Mouse (Mus musculus) hindbrain, postnatal 0 days (tissue): ENCODE measurements around the gene Dennd1a. TPM values are rescaled to one million over a fixed set of nuclear protein-coding genes. Genes with fewer than 3 reads are reported as not detected.

Source experiments
- ATAC-seq: fragments of 200-750 bp; cut with Nextera tagmentation; 2 replicates; pipeline ENCODE4 v1.8.0; 2017; ENCODE audit warnings: mild to moderate bottlenecking, moderate TSS enrichment, moderate library complexity
- DNase-seq: peaks from one replicate; pipeline ENCODE4 v3.0.0-alpha.2; 2015; ENCODE audit warnings: low spot score
- H3K27ac ChIP-seq: fragments of 300-500 bp; sonication (generic); 2 replicates; pipeline ENCODE4 v1.5.1; 2014; ENCODE audit warnings: mild to moderate bottlenecking
- H3K27me3 ChIP-seq: fragments of 300-500 bp; sonication (generic); 2 replicates; pipeline ENCODE4 v1.6.1; 2014; ENCODE audit warnings: low read length, mixed read lengths; ENCODE audit not compliant: insufficient read depth
- H3K36me3 ChIP-seq: fragments of 300-500 bp; sonication (generic); 2 replicates; pipeline ENCODE4 v1.6.1; 2014; ENCODE audit warnings: low read length, mixed read lengths; ENCODE audit not compliant: insufficient read depth
- H3K4me1 ChIP-seq: fragments of 300-500 bp; sonication (generic); 2 replicates; pipeline ENCODE4 v1.6.1; 2014; ENCODE audit warnings: antibody characterized with exemption, low read length, mixed read lengths; ENCODE audit not compliant: insufficient read depth
- H3K4me2 ChIP-seq: fragments of 300-500 bp; sonication (generic); 2 replicates; pipeline ENCODE4 v1.6.1; 2014; ENCODE audit warnings: low read depth, mild to moderate bottlenecking, low read length, moderate library complexity, mixed read lengths
- H3K4me3 ChIP-seq: fragments of 300-500 bp; sonication (generic); 2 replicates; pipeline ENCODE4 v1.5.1; 2014; ENCODE audit warnings: low read length
- H3K9ac ChIP-seq: fragments of 300-500 bp; sonication (generic); replicated peaks from 2 replicates; pipeline ENCODE4 v1.6.1; 2014; ENCODE audit warnings: mild to moderate bottlenecking, low read length, moderate library complexity, mixed read lengths
- H3K9me3 ChIP-seq: fragments of 300-500 bp; sonication (generic); 2 replicates; pipeline ENCODE4 v1.6.1; 2016; ENCODE audit warnings: low read length, mixed read lengths
- CTCF ChIP-seq: IDR thresholded peaks from 2 replicates; pipeline ENCODE4 v1.5.1; 2016; ENCODE audit warnings: antibody characterized with exemption, control low read depth, low read depth
- WGBS: fragments of 180-500 bp; shearing (Covaris S2); extraction: QIAGEN DNeasy Blood & Tissue Kit; methylation state at CpG from one replicate; pipeline ENCODE4 v1.1.7; 2014; 5-methylcytosine and 5-hydroxymethylcytosine counted together
- polyA plus RNA-seq: library from polyadenylated mRNA; unstranded; fragments of >200 nt; fragmentation: Nextera tagmentation; extraction: Ambion mirVana; gene quantifications from 2 replicates; pipeline ENCODE4 v1.2.1, GENCODE M21; 2015
- total RNA-seq: library from RNA; depleted of rRNA; stranded (reverse); fragments of >200 nt; gene quantifications from 2 replicates; pipeline ENCODE4 v1.2.3, GENCODE M21; 2014

Gene Dennd1a
- total and polyA plus RNA-seq, 2 experiments from 2014 or later, result 14.4 to 51.9 TPM

DNA sequence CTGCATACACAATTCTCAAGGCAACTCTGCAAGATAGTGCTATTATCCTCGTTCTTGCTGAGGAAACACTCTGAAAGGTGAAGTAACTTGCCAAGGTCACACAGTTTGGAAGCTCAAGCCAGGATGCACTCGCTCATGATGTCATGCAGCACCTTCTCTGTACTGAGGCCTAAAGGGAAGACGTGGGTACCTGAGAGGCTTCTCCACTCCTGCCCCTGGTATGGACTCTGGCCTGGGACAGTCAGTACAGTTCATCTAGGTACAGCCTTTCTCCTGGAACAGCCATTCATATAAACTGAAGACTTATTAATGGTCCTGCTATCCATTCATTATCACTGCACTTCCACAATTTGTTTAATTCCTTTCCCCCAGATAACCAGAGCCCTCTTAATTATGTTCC is 298.1 kb downstream of the Dennd1a start:
- WGBS, result 85% methylated on average over 3 of the region's 3 CpGs
- no peak for ATAC-seq
- no peak for DNase-seq
- no peaks in the 10 kb centered on the region for H3K4me1 ChIP-seq
- no peaks in the 10 kb centered on the region for H3K9me3 ChIP-seq
- H3K4me2 ChIP-seq, result no peak overlapping the region
- H3K36me3 ChIP-seq, result no peaks in the 10 kb centered on the region
- no peak overlapping the region for H3K9ac ChIP-seq
- TF ChIP-seq CTCF, result no peak
- H3K27me3 ChIP-seq, result no peaks in the 10 kb centered on the region
- H3K27ac ChIP-seq, result no peak overlapping the region
- H3K4me3 ChIP-seq, result no peak overlapping the region

GRCm38 (mm10) chr2:37988301-37988700 is 298.9 kb downstream of the Dennd1a start:
- H3K4me3 ChIP-seq, result no peak overlapping the region
- no peak for TF ChIP-seq CTCF
- DNase-seq (no peak), ATAC-seq (no peak)
- H3K9me3 ChIP-seq, result no peaks in the 10 kb centered on the region
- H3K9ac ChIP-seq, result no peak overlapping the region
- no peak overlapping the region for H3K27ac ChIP-seq
- H3K4me1 ChIP-seq, result no peaks in the 10 kb centered on the region
- WGBS, result 81% methylated on average over 1 of the region's 1 CpGs
- H3K27me3 ChIP-seq, result no peaks in the 10 kb centered on the region
- no peaks in the 10 kb centered on the region for H3K36me3 ChIP-seq
- no peak overlapping the region for H3K4me2 ChIP-seq

- 43% methylated on average over 5 of the region's 5 CpGs for WGBS
- Histone ChIP-seq H3K27me3 (no peaks in the 10 kb centered on the region), H3K9me3 (no peaks in the 10 kb centered on the region), H3K4me1 (no peaks in the 10 kb centered on the region), H3K4me2 (no peak overlapping the region), H3K36me3 (no peaks in the 10 kb centered on the region), H3K4me3 (no peak overlapping the region), H3K27ac (no peak overlapping the region), H3K9ac (no peak overlapping the region)
- TF ChIP-seq CTCF, result no peak
- DNase-seq, result no peak
- ATAC-seq, result no peak
These were observed 301.4 kb downstream of the Dennd1a start for GRCm38 (mm10) chr2:37985690-37986222.

DNA sequence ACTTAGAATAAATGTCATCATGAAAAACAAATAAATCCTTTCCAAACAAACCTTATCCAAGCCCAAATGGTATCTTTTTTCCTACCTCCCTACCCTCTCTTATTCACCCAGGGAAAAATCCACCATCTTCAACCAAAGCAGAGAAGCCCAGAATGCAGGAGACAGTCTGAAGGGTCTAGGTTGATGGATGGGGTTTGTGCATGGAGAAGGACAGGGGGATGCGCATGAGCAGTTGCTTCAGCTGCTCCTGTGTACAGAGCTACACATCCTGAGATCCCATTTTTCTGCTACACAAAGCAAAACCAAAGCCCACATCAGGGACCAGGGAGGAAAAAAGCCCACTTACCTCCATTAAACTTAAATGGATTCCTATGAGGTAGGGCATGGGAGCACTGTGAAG is 304.5 kb downstream of the Dennd1a start:
- no peak for TF ChIP-seq CTCF
- DNase-seq, result no peak
- Histone ChIP-seq H3K27ac (no peak overlapping the region), H3K27me3 (no peaks in the 10 kb centered on the region), H3K36me3 (no peaks in the 10 kb centered on the region), H3K9ac (no peak overlapping the region), H3K4me1 (no peaks in the 10 kb centered on the region), H3K9me3 (no peaks in the 10 kb centered on the region), H3K4me2 (no peak overlapping the region), H3K4me3 (no peak overlapping the region)
- ATAC-seq, result no peak
- whole genome bisulfite sequencing, result 68% methylated on average over 1 of the region's 1 CpGs

GRCm38 (mm10) chr2:37981562-37982403 is 305.4 kb downstream of the Dennd1a start:
- H3K9me3 ChIP-seq, result no peaks in the 10 kb centered on the region
- H3K27ac ChIP-seq, result no peak overlapping the region
- no peak for TF ChIP-seq CTCF
- no peaks in the 10 kb centered on the region for H3K36me3 ChIP-seq
- no peak overlapping the region for H3K4me2 ChIP-seq
- 63% methylated on average over 15 of the region's 15 CpGs for WGBS
- peak; percentile 25 for DNase-seq
- no peaks in the 10 kb centered on the region for H3K27me3 ChIP-seq
- H3K4me1 ChIP-seq, result no peaks in the 10 kb centered on the region
- H3K9ac ChIP-seq, result no peak overlapping the region
- no peak for ATAC-seq
- no peak overlapping the region for H3K4me3 ChIP-seq

- ATAC-seq, result no peak
- WGBS, result 70% methylated on average over 3 of the region's 3 CpGs
- DNase-seq, result no peak
These were observed 313.0 kb downstream of the Dennd1a start for GRCm38 (mm10) chr2:37974201-37974600.

DNA sequence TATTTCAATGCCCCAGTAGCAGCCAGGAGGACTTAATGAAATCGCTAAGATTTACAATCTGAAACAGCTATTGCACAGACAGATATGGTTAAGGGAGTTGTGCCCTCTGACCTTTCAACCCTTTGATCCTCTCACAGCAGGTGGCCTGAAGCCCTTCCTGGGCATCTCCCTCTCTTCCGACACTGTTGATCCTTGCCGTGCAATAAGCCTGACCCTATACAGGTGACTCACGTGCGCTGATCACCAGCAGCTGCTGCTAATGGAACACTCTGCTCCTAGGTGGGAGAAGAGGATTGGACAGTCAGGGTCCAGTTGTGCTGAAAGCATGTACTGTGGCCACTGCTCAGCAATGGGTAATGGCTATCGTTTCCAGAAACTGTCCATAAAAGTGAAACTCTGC is 314.6 kb downstream of the Dennd1a start:
- ATAC-seq (no peak), DNase-seq (no peak)
- no peak overlapping the region for H3K4me2 ChIP-seq
- no peak overlapping the region for H3K4me3 ChIP-seq
- WGBS, result 75% methylated on average over 6 of the region's 6 CpGs
- no peaks in the 10 kb centered on the region for H3K27me3 ChIP-seq
- no peak overlapping the region for H3K9ac ChIP-seq
- no peaks in the 10 kb centered on the region for H3K9me3 ChIP-seq
- H3K36me3 ChIP-seq, result no peaks in the 10 kb centered on the region
- H3K4me1 ChIP-seq, result no peaks in the 10 kb centered on the region
- TF ChIP-seq CTCF, result no peak
- H3K27ac ChIP-seq, result no peak overlapping the region

More at GRCm38 (mm10) chr2:37974201-37974600, 313.0 kb downstream of the Dennd1a start:
- no peak overlapping the region for H3K27ac ChIP-seq
- no peaks in the 10 kb centered on the region for H3K4me1 ChIP-seq
- H3K9ac ChIP-seq, result no peak overlapping the region
- no peak for TF ChIP-seq CTCF
- H3K4me3 ChIP-seq, result no peak overlapping the region
- no peak overlapping the region for H3K4me2 ChIP-seq
- H3K27me3 ChIP-seq, result no peaks in the 10 kb centered on the region
- no peaks in the 10 kb centered on the region for H3K36me3 ChIP-seq
- H3K9me3 ChIP-seq, result no peaks in the 10 kb centered on the region
